Mouse (Mus musculus) limb, embryonic 15.5 days (tissue): Measurements from ENCODE around the gene Asic4. TPM values are rescaled to one million over a fixed set of nuclear protein-coding genes. Genes with fewer than 3 reads are reported as not detected.

Source experiments
- polyA plus RNA-seq: library from polyadenylated mRNA; unstranded; fragments of >200 nt; fragmentation: Nextera tagmentation; extraction: Ambion mirVana; gene quantifications from 2 replicates; pipeline ENCODE4 v1.2.1, GENCODE M21; 2015

Gene Asic4
- polyA plus RNA-seq, 1 experiment from 2014 or later: 0.14 TPM

Other genes starting within 250 kb of the Asic4 start
- gene Glb1l, start 239.6 kb upstream of the Asic4 start, polyA plus RNA-seq: 16.7 and 19.0 TPM in 2 replicates
- 119 TPM in 2 replicates for gene Stk16, start 239.6 kb upstream of the Asic4 start, polyA plus RNA-seq
- 124 and 168 TPM in 2 replicates for gene Tuba4a, start 230.6 kb upstream of the Asic4 start, polyA plus RNA-seq
- not detected in 2 replicates for gene A630095N17Rik, start 218.3 kb upstream of the Asic4 start, polyA plus RNA-seq
- gene Dnajb2, start 214.0 kb upstream of the Asic4 start, polyA plus RNA-seq: 44.5 and 49.5 TPM in 2 replicates
- gene Ptprn, start 185.9 kb upstream of the Asic4 start, polyA plus RNA-seq: 0.12 and 0.14 TPM in 2 replicates
- gene Resp18, start 172.0 kb upstream of the Asic4 start, polyA plus RNA-seq: 0.35 TPM in 1 of 2 replicates, not detected in the other
- 117 TPM in 2 replicates for gene Dnpep, start 132.4 kb upstream of the Asic4 start, polyA plus RNA-seq
- 74.4 and 227 TPM in 2 replicates for gene Des, start 90.1 kb upstream of the Asic4 start, polyA plus RNA-seq
- gene Speg, start 75.1 kb upstream of the Asic4 start, polyA plus RNA-seq: 15.4 and 16.3 TPM in 2 replicates
- 94.6 and 97.0 TPM in 2 replicates for gene Gmppa, start 14.5 kb upstream of the Asic4 start, polyA plus RNA-seq
- gene Chpf, start 28.9 kb downstream of the Asic4 start, polyA plus RNA-seq: 51.7 and 58.8 TPM in 2 replicates
- gene Tmem198, start 29.1 kb downstream of the Asic4 start, polyA plus RNA-seq: 0.74 and 0.79 TPM in 2 replicates
- 83.7 and 90.9 TPM in 2 replicates for gene Obsl1, start 56.0 kb downstream of the Asic4 start, polyA plus RNA-seq
- 11.2 and 12.2 TPM in 2 replicates for gene Inha, start 56.6 kb downstream of the Asic4 start, polyA plus RNA-seq
- 19.9 and 20.2 TPM in 2 replicates for gene Stk11ip, start 71.1 kb downstream of the Asic4 start, polyA plus RNA-seq
- gene Slc4a3, start 95.8 kb downstream of the Asic4 start, polyA plus RNA-seq: 24.1 and 24.8 TPM in 2 replicates